Mouse (Mus musculus) gastrocnemius, postnatal 4 days (tissue): ENCODE results near the gene Nfia. TPM values are rescaled to one million over a fixed set of nuclear protein-coding genes. Genes with fewer than 3 reads are reported as not detected.

Experiments used
- DNase-seq, 2 experiments: peaks; one replicate each; pipeline ENCODE4 v3.0.0; 2021 to 2022; ENCODE audit warnings: low spot score in 2 of 2, mixed read lengths in 2 of 2
- total RNA-seq, 2 experiments: library from RNA; stranded (reverse); gene quantifications; 2 replicates each; pipeline ENCODE4 v1.2.3; 2021

Nfia gene
- total RNA-seq, 2 experiments from 2014 or later: 166 to 173 TPM

GRCm38 (mm10) chr4:97765341-97766020 is 7.1 kb upstream of the Nfia start:
- DNase-seq: no peak

- DNase-seq: no peak
Measured at GRCm38 (mm10) chr4:97766100-97766499, 6.4 kb upstream of the Nfia start.

- DNase-seq: no peak
Measured at GRCm38 (mm10) chr4:97767025-97767424, 5.5 kb upstream of the Nfia start.

GRCm38 (mm10) chr4:97767516-97767915 is 5.0 kb upstream of the Nfia start:
- DNase-seq: no peak

- no peak for DNase-seq
Measured at GRCm38 (mm10) chr4:97769861-97770260, 2.7 kb upstream of the Nfia start.

- no peak for DNase-seq
Measured at GRCm38 (mm10) chr4:97771426-97771825, 1.1 kb upstream of the Nfia start.

GRCm38 (mm10) chr4:97772084-97772484 is 450 bp upstream of the Nfia start:
- peak; percentile 94 to 98 for DNase-seq

- DNase-seq: peak; percentile 68 to 87
Measured at GRCm38 (mm10) chr4:97773110-97773593, 618 bp downstream of the Nfia start.

GRCm38 (mm10) chr4:97773791-97774190 is 1.3 kb downstream of the Nfia start:
- DNase-seq: no peak

GRCm38 (mm10) chr4:97774446-97774950 is 2.0 kb downstream of the Nfia start:
- DNase-seq: no peak

GRCm38 (mm10) chr4:97775059-97775458 is 2.5 kb downstream of the Nfia start:
- peak; percentile 56 to 80 for DNase-seq

- no peak for DNase-seq
Measured at GRCm38 (mm10) chr4:97775494-97776265, 3.1 kb downstream of the Nfia start.

GRCm38 (mm10) chr4:97776388-97777080 is 4.0 kb downstream of the Nfia start:
- no peak for DNase-seq

GRCm38 (mm10) chr4:97777081-97777705 is 4.7 kb downstream of the Nfia start:
- DNase-seq: peak; percentile 44 to 68

GRCm38 (mm10) chr4:97777706-97778176 is 5.2 kb downstream of the Nfia start, which contains the start of gene E130114P18Rik:
TSS of gene E130114P18Rik (minus strand) at chr4:97778078.
- DNase-seq: peak in 1 of 2 experiments; percentile 63

GRCm38 (mm10) chr4:97778211-97779002 is 5.9 kb downstream of the Nfia start:
- peak; percentile 39 to 49 for DNase-seq

- no peak for DNase-seq
Measured at GRCm38 (mm10) chr4:97779003-97779930, 6.7 kb downstream of the Nfia start.

- no peak for DNase-seq
Measured at GRCm38 (mm10) chr4:97780024-97780423, 7.5 kb downstream of the Nfia start.
